Mouse (Mus musculus) testis, postnatal 14 days (tissue): ENCODE measurements around the gene Psmb9.
"Not testable (repeated sequence)": the region's sequence is repeated elsewhere in the genome, so short reads cannot be mapped to it uniquely, and the experiment has no call there.

Experiments used
- DNase-seq: peaks from one replicate; pipeline ENCODE4 v3.0.0; 2021; ENCODE audit warnings: low spot score

Psmb9 gene

DNA sequence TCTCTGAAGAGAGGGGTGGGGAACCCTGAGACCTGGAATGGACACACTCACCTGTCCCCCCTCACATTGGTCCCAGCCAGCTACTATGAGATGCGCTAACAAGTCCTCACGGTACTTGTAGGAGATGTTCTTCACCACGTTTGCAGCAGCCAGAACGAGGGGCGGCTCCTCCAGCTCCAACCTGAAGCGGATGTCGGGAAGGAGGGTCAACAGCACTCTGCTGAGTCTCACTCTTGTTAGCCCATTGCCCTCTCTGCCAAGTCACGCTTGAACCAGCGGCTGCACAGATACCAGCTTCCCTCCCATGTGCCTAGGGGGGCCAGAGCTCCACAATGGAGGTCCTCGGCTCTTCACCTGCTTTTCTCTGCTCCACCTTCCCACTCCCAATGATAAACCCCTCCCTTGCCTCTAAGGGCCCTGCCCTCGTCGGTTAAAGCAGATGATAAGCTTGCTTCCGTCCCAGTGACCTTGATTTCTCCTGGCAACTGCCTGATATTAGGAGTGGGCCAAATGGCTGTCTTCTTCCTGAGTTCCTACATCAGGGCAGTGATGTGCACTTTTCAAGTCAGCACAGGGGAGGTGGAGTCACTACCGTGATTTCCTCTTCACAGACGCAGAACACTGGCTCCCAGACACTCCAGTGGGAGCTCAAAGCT lies 3.9 kb downstream of the Psmb9 start:
- no peak for DNase-seq

DNA sequence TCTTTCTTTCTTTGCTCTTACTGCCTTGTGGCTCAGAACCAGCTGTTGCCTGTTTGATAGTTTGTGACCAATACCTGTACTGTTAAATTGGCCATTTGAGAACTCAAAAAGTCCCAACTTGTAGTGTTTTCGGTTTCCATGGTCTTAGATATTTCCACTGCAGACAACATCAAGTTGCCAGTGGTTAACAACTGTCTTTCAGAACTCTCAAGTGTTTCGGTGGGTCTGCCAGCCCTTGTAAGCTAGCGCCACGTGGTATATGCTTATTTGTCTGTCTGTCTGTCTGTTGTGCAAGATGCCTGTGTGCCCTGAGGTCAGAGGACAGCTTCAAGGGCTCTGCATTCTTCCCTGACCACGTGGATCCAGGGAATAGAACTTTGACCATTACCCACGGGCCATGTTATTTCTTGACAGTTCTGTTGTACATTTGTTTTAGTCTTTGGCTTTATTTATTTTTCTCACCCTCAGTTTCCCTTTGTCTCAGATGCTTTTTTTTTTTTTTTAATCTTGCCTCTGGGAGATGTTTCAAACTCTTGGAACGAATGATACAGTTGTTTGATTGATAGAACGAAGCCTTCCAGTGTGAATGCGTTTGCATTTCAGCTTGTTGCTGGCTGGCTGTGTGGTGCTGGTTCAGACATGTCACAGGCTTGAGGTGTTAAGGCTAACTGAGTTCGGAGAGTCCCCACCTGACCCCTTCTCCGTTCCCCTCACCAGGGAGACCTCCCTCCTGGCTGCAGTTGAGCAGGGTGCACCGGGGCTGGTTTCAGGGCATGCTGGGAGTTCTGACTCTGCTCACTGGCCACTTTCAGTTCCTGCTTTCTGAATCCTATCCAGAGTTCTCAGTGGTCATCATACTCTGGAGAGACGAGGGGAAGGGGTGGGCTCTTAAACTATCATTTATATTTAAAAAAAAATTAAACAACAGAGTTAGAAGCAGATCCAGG lies 7.4 kb downstream of the Psmb9 start:
- no peak for DNase-seq

DNA sequence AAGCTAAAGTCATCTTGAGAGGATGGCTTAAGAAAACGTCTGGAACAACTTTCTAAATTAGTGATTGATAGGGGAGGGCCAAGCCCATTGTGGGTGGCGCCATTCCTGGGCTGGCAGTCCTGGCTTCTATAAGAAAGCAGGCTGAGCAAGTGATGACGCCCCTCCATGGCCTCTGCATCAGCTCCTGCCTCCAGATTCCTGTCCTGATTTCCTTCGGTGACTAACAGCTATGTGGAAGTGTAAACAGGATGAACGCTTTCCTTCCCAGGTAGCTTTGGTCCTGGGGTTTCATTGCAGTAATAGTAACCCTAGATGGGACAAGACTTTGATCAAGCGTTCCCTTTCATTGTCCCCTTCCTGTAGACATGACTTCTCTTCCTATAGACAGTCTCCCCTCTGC lies 8.5 kb downstream of the Psmb9 start:
- DNase-seq: no peak

DNA sequence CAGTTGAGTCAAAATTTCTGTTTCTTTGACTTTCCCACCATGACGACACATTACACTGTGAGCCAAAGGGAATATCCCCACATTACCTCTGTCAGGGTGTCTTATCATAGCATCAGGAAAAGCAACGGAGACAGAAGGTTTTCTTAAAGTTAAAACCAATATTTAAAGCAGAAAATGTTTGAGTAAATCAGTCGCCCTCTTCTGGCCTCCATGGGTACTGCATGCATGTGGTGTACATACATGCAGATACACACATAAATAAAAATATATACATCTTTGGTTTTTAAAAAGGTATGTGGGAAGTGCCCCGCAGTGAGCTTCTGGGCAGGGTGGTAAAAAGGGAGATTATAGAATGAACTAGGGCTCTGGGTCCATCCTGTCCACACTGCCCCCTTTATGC lies 10.4 kb downstream of the Psmb9 start:
- DNase-seq: no peak

DNA sequence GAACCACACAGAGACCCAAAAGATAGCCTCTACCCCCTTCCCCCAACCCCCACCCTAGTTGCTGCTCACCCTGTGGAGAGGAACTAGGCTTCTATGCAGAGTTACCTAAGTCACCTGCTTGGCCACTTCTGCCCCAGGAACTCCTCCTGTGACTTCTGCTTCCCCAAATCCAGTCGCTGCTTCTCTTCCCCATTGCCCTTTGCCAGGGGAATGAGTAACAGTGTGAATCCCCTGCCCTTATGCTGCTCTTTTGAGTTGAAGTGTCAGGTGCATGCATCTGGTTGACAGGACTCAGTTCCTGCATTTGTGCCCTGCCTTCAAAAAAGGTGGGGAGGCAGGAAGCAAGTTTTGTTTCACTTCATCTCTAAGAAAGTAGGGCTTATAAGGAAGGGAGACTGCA lies 13.5 kb downstream of the Psmb9 start:
- DNase-seq: no peak

DNA sequence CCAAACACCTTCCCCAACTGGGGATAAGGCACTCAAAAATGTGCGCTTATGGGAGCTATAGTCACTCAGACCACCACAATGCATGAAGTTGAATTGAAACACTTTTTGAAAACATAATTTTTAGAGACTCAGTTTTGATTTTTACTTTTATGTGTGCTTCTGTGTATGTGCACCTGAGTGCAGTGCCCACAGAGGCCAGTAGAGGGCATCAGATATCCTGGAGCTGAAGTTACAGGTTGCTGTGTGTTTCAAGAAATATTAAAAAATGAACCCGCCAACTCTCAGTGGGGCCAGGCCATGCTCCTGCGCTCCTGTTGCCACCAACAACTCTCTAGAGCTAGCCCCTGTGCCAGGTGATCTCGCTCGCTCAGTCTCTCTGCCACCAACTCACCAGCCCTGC lies 15.0 kb downstream of the Psmb9 start:
- no peak for DNase-seq

DNA sequence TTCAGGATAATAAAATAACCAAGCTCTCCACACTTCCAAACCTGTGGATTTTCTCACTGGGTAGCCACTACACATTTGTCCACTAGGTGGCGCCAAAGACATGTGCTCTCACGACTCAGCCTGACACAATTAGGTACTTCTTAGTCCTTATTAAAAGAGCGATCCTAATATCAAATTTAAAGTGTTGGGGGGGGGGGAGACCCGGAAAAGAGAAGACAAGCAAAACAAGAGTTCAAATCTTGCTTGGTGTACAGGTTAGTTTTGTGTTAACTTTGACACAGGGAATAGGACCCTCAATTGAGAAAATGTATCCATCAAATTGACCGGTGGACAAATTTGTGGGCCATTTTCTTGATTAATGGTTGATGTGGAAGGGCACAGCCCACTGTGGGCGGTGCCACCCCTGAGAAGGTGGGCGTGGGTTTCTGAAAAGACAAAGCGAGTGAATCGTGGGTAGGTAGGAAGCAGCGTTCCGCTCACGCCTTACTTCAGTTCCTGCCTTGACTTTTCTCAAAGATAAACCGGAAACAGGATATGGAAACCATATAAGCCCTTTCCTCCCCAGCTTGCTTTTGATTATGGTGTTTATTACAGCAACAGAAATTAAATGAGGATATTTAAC lies 16.6 kb downstream of the Psmb9 start:
- peak; percentile 66 for DNase-seq

DNA sequence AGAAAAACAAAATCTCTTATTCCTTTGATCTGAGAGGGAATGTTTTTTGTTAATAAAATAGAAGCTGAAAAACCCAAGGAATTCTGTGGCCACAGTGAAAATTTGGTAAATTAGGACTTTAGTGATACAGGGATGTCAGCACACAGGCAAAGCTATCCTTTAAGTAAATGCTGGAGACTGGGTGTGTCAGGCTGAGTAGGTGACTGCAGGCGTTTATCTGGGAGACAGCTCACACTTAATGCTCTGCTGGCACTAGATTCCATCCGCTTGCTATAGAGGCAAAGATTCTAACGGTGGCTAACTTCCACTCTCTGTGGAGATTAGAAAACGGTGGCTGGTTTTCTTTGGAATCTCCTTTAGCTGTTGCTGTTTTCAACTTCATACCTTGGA lies 17.1 kb downstream of the Psmb9 start:
- no peak for DNase-seq

DNA sequence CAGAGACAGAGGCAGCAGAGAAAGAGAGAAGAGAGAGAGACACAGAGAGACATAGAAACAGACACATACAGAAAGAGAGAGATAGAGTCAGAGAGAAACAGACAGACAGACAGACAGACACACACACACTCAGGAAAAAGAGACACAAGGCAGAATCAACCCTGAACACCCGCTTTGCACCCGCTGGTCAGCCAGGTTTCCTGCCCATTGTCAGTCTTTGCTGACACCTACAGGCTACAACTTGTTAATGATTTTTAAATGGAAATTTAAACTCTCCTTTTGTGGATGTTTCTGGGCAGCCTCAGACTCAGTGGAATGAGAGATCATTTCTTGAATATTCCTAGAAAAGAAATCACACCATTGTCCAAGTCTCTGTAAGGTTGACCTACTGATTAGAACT lies 18.3 kb downstream of the Psmb9 start:
- no peak for DNase-seq

DNA sequence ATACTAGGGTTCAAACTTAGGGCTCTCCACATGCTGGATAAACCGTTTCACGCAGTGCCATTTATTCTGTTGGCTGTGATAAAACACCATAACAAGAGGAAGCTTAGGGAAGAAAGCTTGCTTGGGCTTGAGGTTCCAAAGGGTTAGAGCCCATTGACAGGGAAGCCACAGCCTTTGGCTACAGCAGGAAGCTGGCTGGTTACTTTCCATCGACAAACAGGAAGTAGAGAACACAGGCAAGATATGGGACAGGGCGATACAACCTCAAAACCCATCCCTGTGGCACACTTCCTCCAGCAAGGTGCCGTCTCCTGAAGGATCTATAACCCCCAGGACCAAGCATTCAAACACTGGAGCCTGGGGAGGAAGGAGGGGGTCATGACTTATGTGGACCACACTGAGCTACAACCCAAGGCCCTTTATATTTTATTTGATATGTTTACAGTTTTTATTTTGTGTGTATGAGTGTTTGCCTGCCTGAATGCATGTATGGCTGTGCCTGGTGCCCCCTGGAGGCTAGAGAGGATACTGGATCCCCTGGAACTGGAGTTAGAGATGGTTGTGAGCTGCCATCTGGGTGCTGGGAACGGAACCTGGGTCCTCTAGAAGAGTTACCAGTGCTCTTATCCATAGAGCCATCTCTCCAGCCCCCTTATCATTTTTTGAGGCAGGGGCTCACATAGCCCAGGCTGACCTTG lies 22.4 kb downstream of the Psmb9 start:
- no peak for DNase-seq

DNA sequence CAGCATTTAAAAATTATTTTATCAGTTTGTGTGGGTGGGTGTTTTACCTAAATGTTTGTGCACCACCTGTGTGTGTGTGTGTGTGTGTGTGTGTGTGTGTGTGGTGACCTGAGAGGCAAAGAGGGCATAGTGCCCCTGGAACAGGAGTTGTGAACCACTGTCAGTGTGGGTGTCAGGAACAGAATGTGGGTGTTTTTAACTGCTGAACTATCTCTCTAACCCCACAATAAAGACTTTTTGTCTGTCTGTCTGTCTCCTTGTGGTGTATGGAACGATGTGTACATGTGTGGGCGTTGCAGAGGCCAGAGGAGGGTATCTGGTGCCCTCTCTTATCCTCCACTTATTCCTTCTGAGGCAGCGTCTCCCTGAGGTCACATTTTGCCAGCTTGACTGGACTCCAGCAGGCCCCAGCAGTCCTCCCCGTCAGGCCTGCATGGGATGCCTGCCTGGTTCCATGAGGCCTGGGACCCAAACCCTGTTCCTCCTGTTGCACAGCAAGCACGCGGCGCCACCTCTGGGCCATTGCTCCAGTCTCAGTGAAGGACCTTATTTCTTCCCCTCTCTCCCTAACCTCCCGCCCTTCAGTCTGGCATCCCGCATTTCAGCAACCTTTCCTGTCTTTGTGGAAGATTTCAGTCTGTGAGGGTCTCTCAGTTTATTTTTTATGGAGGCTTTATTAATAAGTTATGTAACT lies 23.2 kb downstream of the Psmb9 start:
- no peak for DNase-seq

DNA sequence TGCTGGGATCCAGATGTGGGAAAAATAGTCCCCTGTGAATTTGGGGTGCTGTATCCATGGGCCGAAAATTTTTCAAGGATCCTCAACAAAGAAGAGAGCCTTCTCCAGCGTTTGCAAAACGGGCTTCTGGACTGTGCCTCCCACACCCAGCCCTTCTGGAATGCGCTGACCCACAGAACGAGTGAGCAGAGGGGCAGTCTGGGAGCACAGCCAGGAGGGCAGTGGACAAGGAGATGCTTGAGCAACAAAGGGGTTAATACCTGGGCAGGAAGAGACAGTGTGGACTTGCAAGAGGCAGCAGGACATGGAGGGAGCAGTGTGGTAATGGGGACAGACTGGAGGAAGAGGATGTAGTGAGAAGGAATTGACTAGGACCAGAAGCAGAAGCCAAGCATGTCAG lies 32.0 kb downstream of the Psmb9 start:
- no peak for DNase-seq

DNA sequence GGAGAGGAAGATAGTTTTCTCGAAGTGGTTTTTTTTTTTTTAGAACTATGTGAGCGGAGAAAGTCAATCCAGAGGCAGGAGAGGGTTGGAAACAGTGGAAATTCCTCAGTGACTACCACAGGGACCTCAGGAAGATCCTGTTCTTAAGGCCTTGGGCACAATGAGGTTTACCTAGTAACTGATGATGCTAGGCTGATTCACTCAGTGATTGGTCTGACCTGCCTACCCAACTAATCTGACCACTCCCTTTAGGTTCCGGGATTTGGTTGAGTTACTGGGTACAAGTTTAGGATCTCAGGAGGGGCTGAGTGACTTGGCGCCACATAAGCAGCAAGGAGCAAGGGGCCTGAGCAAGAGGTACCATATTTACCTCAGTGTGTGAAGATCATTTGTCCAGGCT lies 34.6 kb downstream of the Psmb9 start, which contains the start of gene H2-DMb1:
H2-DMb1 (plus strand) TSS at position 150 of the 400 bp plus-strand sequence.
- DNase-seq: no peak

DNA sequence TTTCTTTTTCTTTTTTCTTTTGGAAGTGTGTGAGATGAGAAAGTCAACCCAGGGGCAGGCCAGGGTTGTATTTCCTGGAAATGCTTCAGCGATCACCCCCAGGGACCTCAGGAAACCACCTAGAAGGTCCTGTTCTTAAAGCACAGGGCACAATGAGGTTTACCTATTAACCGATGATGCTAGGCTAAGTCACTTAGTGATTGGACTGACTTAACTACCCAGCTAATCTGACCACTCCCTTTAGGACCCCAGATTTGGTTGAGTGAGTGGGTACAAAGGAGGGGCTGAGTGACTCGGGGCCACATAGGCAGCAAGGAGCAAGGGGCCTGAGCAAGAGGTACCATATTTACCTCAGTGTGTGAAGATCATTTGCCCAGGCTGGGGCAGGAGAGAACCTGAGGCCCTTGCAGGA lies 42.6 kb downstream of the Psmb9 start:
- DNase-seq: no peak

DNA sequence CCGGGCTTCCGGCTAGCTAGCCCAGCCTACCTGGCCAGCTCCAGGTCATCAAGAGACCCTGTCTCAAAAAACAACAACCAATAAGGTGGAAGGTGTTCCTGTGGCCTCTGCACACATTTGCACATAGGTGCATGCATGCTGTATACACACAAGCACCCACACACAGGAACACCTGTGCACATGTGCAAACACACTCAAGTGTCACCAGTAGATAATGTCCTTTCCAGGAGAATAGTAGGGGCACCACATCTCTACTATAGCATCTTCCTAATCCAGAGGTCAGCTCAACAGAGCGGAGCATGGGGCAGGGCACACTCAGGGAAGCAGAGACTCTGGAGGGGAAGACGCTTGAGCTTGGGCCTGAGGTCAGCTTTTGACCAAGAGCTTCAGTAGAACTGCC lies 43.3 kb downstream of the Psmb9 start:
- DNase-seq: not testable (repeated sequence)

DNA sequence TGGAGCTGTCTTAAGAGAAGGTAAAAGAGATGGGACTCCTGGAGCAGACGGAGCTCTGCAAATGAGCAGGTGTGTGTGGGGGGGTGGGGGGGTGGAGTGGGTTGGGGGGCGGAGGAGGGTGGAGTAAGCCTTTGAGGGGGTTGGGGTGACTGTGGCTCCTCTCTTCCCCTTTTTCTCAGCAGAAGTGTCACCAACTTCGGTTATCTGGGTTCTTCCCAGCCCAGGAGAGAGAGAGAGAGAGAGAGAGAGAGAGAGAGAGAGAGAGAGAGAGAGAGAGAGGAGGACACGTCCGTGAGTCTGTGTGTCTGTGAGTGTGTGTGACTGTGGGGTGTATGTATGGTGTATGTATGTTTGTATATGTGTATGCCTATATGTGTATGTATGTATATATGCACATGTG lies 44.1 kb downstream of the Psmb9 start:
- DNase-seq: no peak

DNA sequence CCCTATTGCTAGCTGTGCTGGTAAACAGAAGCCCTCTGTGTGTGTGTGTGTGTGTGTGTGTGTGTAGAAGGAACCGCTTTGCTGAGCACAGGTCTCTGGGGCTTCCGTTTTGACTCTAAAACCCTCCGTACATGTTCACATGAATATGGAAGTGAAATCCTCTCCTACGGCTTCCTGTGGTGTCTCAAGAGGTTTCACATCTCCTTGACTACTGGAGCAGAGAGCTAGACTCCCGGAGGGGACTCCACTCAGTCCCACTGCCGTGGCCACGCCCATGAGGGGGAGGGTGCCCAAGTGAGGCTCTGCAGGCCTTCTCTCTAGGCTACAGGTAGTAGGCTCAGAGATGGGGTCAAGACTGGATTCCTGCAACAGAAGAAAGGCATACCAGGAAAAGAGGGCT lies 44.5 kb downstream of the Psmb9 start, which contains the start of gene H2-DMb2:
H2-DMb2 (plus strand) TSS at position 275 of the 400 bp plus-strand sequence.
- DNase-seq: no peak

DNA sequence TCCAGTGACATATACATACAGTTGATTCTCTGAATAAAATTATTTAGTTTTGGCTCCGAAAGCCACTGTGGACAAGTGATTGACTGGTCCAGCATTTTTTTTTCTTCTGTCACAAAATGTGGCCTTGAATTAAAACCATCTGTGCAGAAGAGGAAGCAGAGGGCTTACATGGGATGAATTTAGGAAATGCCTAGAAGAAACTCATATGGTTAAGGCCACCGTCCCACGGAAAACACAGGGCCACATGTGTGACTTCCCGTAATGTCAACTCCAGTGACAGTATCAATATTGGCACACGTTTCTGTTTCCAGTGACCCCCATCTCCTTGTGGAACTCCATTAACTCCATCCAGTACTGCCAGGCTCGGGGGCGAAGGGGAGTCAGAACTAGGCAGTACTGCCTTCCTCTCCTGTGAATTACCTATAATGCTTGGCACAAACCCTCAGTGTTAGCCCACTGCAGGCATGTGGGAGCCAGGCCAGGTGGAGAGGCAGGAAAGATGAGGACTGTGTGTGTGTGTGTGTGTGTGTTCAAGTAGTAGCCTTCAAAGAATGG lies 45.0 kb downstream of the Psmb9 start:
- no peak for DNase-seq

DNA sequence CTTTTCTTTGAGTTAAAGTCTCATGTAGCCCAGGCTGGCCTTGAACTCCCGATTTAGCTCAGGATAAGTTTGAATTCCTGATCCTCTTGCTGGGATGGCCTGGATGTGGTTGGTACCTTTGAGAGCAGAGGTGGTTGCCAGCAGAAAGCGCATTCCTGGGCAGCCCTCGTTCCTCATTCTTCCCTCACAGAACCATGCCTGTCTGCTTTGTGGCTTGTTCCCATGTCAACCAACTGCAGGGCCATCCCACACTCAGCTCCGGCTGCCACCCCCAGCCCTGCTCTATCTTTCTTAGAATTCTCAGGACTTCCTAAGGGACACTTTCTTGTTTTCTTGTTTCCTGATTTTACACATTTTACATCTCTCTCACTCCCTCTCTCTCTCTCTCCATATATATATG lies 46.1 kb downstream of the Psmb9 start:
- DNase-seq: no peak

DNA sequence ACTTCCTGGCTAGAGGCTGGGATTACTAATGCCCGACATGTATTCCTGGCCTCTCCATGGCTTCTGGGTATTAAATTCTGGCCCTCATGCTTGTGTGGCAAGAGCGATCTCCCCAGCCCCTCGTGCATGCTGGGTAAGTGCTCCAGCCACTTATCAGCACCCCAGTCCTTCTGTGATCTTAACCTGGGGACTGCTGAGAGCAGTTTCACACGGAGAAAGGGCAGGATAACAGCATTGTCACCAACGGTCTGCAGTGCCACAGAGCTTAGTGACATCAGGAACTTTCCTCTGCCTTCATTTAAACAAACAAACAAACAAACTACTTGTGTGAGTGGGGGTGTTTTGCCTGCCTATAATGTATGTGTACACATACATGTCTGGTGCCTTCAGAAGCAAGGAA lies 47.3 kb downstream of the Psmb9 start:
- DNase-seq: no peak

DNA sequence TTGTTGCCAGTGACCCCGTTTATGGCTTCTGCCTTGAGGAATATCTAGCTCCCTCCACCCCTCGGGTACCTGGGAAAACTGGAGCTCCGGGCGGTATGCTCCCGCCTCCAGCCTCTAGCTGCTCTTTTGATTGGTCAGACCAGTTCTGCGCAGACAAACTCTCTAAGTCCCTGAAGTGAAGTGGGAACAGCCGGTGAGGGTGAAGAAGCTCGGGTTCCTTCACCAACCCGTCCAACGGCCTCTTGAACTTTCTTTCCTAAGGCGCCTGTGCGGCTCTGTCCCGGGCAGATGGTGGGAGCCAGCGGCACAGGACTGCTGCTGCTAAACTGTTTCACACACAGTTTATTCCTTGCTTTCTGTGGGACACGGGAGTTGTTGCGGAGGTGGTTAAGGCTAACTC lies 48.1 kb downstream of the Psmb9 start:
- DNase-seq: no peak
